Mouse (Mus musculus) layer of hippocampus, adult 9-10 months (tissue): ENCODE measurements around the gene Tpcn1.
"Not testable (repeated sequence)": the region's sequence is repeated elsewhere in the genome, so short reads cannot be mapped to it uniquely, and the experiment has no call there.

Experiments
- DNase-seq: peaks from one replicate; pipeline ENCODE4 v3.0.0; 2022; ENCODE audit warnings: low spot score

The Tpcn1 gene

DNA sequence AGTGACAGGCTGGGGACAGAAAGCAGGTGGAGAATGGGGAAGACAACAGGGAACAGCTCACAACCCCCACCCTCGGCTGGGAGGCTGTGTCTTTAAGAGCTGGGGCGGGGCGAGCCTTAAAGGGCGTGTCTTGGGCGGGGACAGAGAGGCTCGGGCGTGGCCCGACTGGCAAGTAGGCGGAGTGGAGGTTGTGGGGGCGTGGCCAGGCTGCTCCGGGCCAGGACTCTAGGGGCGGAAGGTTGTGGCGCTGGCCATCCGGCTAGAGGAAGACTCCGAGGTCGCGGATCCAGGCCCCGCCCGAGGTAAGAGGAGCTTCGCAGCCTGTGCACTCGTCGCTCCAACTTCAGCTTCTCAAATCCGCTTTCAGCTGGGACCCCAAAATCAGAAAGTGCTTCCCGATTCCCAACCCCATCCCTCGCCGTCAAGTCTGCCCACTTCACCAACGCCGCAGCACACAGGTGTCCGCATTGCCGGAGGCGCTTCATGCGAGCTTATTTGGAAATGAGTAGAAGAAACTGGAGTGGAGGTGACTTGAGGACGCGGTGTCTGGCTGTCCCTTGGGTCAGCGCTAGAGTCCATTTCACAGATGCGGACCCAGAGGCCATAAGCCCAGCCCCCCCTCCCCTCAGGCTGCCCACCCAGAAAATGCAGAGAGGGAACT lies 77.4 kb downstream of the Tpcn1 start, which contains the start of gene Slc8b1:
Gene Slc8b1 (plus strand): TSS at position 187 of the 661 bp plus-strand sequence.
- DNase-seq = peak; percentile 70

DNA sequence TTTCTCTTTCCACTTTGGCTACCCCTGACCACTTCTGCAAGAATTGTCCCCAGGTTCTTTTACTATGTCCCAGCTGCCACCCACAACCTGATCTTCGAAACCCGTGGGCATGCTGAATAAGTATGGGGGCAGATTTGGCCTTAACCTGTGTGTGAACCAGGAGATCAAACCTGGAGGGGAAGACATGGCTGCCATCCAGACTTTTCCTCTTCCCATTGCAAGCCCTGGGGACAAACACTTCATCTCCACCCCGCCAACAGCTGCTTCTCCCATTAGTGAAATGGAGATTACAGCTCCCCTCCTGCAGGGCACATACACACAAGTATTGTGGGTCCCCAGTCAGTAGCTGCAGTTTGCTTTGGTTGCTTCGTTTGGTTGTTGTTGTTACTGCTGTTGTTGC lies 81.2 kb downstream of the Tpcn1 start:
- DNase-seq = no peak

DNA sequence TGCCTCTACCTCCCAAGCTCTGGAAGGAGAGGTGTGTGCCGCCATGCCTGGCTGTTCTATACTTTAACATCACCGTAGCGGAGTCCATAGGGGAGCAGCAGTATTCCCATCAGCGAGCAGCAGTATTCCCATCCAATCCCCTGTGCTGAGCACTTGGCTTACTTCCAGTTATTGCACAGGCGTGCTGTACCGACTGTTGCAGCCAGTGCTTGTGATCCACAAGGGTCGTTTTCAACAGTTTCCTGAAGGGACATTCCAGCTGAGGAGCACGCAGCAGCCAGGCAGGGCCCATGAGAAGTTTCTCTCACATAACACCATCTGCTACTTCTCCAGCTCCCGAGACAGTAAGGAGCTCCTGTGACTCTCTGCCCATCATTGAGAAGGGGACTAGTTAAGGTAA lies 82.0 kb downstream of the Tpcn1 start:
- DNase-seq = no peak

DNA sequence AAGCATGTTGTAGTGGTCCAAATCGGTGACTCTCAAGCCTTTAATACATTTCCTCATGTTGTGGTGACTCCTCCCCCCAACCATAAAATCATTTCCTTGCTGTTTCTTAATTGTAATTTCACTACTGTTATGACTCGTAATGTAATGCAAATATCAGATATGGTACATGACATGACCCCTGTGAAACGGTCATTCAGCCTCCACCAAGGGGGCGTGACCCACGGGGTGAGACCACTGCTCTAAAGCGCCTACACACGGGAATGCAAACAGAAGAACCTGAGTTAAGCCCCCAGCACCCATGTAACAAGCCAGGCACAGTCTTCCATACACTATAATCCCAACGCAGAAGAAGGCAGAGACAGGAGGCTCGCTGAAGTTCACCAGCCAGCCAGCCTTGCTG lies 82.7 kb downstream of the Tpcn1 start:
- no peak for DNase-seq

DNA sequence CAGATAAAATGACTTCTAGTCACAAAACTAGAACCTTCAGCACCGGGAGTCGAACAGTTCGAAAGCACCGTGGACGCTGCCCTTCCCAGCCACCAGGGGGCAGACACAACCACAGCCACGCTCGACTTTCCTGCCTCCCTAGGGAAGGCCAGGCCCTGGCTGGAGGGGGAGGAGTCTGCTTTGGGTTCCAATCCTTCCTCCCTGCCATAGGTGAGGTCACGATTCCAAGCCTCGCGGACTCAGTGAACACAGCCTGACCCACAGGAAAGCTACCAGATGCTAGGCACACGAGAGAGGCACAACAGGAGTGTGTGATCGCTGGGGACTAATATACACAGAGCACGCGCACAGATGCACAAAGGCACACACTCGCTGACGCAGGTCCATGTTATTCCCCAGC lies 83.1 kb downstream of the Tpcn1 start:
- no peak for DNase-seq

DNA sequence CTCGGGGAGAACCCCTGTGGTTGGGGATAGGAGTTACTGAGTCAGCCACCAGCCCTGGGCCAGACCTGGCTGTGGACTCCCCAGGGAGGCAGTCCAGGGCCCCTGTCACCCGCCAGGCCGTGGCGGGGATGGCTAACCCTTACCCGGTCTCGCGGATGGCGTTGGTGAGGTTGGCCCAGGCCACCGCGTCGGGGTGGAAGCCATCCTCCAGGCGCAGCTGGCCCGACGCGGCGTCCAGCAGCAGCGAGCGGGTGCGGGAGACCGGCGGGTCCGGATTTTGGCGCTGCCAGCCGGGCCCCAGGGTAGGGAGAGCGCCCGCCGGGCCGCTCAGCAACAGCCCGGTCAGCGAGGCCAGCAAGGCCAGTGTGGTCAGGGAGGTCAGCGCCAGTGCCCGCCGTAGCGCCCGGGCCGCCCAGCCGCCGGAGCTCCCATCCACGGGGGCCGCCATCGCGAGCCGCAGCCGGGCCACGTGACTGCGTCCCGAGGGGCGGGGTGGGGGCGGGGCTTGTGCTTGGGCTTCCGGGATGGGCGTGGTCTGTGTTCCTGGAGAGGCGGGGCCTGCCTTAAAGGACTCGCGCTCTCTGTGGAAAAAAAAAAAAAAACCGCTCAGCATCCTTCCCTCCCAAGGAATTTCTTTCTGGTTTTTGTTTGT lies 85.2 kb downstream of the Tpcn1 start, which contains the start of gene Plbd2:
Gene Plbd2 (minus strand): TSS at position 482 of the 652 bp plus-strand sequence.
- no peak for DNase-seq

DNA sequence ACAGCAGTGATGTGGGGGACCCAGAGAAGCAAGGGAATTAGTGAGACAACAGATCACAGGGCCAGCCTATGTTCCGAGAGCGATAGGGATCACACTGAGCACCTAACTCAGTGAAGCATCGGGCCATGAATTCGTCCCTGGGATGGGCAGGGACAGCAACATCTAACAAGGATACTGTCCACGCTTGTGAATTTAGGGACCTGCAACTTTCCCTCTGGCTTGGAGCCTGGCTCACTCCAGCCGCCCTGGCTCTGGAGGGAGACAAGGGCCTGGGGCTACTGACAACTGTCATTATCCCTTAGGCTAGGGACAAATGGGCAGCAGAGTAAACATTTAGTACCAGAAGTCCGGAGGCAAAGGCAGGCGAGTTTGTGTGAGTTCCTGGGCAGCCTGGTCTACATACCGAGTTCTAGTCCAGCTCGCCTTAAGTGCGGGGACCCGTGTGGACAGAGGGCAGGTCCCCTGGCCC lies 85.8 kb downstream of the Tpcn1 start:
- DNase-seq = no peak

DNA sequence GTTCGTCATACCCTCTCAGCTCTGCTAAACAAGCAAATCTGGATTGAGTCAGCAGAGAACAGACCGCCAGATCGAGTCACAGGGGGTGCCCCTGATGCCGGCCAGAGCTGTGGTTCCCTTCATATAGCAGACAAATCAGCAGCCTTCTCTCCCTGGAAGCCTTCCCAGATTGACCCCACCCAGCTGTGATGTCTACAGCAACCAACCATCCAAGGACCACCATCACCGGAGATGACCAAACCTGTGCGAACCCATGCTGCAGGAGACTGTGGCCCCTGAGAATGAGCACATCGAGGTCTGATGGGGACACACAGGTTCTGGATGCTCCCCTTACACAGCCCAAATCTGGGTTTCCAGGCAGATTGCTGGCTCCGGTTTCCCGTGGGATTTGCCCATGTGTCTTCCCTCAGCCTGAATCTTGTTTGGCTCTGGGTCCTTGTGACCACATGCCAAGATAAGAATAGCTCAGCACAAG lies 86.3 kb downstream of the Tpcn1 start:
- no peak for DNase-seq

DNA sequence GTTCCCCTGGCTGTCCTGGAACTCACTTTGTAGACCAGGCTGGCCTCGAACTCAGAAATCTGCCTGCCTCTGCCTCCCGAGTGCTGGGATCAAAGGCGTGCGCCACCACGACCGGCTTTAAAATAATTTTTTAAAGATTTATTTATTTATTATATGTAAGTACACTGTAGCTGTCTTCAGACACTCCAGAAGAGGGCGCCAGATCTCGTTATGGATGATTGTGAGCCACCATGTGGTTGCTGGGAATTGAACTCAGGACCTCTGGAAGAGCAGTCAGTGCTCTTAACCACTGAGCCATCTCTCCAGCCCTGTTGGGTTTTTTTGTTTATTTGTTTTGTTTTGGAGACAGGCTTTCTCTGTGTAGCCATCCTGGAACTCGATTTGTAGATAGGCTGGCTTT lies 87.9 kb downstream of the Tpcn1 start:
- DNase-seq = not testable (repeated sequence)

DNA sequence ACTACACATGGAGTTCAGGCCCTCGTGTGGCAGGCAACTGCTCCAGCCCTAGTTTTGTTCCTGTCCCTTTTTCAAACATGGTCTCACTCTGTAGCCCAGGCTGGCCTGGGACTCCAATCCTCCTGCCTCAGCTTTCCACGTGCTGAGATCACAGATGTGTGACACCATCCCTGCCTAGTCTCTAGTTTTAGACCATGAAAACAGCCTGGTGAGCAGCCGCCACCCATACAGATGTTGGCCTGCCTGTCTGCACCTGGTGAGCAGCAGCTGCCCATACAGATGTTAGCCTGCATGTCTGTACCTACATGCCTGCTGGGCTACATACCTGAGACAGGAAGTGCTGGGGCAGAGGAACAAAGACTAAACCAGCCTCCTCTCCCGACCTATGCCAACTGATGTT lies 89.3 kb downstream of the Tpcn1 start:
- no peak for DNase-seq

DNA sequence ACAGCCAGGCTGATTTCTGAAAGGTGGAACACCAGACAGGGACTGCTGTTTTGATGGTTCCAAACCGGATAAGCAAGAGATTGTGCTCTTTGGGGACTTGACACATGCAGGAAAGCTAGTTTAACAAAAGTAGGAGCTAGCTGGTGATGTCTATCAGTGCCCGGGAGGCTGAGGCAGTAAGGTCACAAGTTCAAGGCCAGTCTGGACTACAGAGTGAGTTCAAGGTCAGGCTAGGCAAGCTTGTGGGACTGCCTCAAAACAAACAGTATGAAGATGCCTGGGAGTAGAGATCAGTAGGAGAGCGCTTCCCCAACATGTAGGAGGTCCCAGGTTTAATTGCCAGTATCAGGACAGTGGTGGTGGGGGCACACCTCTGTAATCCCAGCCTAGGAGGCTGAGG lies 91.4 kb downstream of the Tpcn1 start:
- DNase-seq = no peak

DNA sequence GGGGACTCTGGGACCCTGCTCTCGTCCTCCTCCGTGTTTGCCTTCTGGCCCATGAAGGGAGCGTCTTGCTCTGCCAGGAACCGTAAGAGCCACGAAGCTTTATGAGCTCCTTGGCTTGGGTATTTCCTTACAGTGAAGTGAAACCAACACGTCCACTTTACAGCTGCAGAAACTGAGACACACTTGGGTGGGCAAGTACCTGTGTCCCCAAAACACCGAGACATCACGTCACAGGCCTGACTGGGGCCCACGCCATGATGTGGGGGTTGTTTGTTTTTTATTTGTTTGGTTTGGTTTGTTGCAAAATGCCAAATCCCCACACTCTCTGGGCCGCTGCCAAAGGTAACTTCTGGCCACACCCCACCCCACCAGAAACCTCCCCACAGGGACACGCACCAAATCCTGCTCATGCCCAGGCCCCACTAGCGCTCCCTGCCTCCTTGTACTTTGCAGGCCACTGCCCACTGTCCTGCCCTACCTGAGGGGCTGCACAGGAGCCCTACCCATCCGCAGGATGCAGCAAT lies 92.7 kb downstream of the Tpcn1 start:
- DNase-seq = no peak

DNA sequence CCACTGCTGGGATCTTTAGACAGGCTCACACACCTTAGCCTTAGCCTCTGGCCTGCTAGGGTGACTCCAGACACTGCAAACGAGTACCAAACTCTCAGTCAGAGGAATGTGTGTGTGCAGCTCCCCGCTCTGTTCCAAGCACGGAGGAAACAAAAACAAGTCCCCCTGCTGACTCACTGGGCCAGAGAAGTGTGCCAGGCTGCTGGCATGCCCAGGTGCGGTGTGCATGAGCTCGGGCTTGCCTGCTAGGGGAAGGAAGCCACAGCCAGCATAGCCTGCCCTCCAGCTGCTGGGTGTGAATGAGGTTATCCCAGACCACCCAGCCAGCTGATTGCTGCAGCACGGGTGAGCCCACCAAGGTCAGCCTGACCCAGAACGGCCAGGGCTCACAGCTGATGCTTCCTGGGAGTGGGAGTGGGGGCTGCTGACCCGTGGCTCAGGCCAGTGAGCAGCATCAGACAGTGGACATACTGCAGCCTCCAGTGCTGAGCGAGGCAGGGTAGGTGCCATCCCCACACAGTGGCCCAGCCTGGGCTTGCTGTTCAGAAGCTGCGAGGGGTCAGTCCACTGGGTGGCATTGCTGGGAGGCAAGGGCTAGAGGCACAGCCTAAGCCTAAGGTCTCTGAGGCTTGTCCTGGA lies 93.3 kb downstream of the Tpcn1 start:
- no peak for DNase-seq

DNA sequence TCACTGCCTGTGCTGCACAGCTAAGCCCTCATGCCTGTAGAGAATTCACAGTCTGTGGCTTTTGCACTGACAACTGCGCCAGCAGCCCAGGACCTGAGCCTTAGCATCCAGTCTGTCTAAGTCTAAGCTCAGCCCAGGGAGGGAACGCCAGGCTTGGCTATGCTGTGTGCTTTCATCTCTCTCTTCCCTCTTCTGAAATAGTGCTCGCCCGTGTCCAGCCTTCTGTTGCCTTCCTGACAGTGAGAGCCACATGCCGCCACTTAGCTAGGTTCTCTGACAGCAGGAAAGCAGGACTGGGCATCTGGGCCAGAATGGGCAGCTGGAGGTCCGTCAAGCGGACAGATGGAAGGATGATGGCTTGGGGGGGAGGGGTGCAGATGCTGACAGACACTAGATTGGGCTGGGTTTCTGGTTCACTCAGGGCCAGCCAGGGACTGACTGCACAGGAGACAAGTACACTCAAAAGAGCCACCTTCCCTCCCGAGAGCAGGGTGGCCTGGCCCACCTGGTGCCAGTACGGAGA lies 94.5 kb downstream of the Tpcn1 start:
- no peak for DNase-seq

DNA sequence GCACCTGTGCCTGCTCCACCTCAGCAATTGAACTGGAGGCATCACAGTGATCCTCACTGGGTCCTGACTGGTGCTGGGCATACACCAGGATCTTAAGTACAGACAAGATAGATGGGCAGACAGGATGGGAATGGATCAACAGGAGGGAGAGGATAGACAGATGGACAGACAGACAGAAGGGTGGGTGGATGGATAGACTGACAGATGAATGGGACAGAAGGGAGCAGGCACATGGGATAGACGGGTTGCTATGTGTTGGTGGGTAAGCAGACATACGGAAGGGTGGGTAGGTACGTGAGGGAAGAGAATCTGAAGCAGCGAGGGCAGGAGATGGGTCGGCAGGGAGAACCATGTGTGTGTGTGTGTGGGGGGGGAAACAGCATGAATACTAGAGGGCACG lies 95.0 kb downstream of the Tpcn1 start:
- DNase-seq = no peak

DNA sequence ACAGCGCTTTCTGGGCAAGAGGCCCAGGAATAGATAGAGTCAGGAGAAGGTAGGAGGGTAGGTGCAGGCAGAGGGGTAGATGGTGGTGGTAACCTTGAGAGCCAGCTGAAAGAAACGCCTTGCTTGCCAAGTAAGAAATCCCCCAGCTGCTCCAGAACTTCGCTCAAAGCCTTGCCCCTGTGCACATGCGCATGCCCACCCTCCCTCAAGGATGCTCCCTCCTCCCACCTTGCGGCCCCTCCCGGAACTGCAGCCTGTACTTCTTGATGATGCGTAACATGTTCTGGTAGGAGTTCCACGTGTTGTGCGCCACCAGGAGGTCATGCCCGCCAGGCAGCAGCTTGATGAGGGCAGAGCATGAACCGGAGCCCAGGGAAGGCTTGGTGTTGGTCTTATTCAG lies 96.0 kb downstream of the Tpcn1 start:
- DNase-seq = no peak

DNA sequence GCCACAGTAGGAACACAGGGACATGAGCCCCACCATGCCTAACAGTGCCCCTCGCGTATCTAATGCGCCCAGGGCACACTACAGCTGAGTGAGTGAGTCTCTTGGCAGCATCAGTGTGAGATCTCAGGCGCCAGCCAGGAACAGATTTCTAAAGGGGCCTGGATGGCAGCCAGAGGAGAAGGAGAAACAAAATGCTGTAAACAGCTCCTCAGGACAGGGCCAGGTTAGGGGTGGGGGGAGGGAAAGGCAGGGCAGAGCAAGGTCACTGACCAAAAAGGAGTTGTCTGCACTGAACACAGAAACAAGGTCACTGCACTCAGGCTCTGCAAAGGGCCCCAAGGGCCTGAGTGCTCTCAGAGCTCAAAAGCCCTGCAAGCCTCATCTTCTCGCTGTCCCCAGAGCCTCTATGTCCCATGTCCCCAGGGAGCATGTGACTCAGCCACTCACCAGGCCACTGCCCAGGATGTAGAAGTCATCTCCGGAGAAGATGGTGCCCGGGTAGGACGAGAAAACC lies 97.7 kb downstream of the Tpcn1 start:
- no peak for DNase-seq

DNA sequence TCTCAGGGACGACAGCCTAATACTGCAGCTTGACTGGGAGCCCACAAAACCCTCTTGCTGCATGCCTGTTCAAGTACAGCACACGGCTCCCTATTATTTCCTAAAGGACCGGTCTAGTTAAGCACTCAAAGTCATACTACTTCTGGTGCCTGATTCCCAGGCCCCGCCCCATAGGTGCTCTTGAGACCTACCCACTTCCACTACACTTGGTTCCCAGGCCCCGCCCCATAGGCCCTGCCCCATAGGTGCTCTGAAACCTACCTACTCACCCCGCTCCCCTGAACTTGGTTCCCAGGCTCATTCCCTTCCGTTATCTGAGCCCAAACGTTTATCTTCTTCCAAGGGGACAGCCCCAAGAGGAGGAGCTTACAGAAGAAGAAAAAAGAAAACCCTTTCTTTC lies 100.6 kb downstream of the Tpcn1 start:
- DNase-seq = no peak
